Mouse (Mus musculus): ENCODE results near the gene Mesp2.

GRCm38 (mm10) chr7:79803887-79804286, 6.6 kb upstream of the Mesp2 start:
- TF ChIP-seq CTCF (IDR thresholded peaks at IDR 0.05; ENCODE audit: low read depth) (no peak), EP300 (IDR thresholded peaks at IDR 0.05; ENCODE audit: low read depth) (no peak)
